Mouse (Mus musculus) embryonic facial prominence, embryonic 15.5 days (tissue): ENCODE results near the gene Dync2h1. TPM values are rescaled to one million over a fixed set of nuclear protein-coding genes. Genes with fewer than 3 reads are reported as not detected.

Source experiments
- ATAC-seq: fragments of 200-750 bp; cut with Nextera tagmentation; 2 replicates; pipeline ENCODE4 v1.8.0; 2017; ENCODE audit warnings: low read depth, moderate TSS enrichment; ENCODE audit not compliant: insufficient number of reproducible peaks, low FRiP score, low TSS enrichment
- H3K27ac ChIP-seq: fragments of 300-500 bp; sonication (generic); replicated peaks from 2 replicates; pipeline ENCODE4 v1.5.1; 2015; ENCODE audit warnings: mild to moderate bottlenecking, inconsistent platforms
- H3K27me3 ChIP-seq: fragments of 300-500 bp; sonication (generic); 2 replicates; pipeline ENCODE4 v1.6.1; 2015; ENCODE audit warnings: inconsistent platforms
- H3K36me3 ChIP-seq: fragments of 300-500 bp; sonication (generic); 2 replicates; pipeline ENCODE4 v1.6.1; 2015; ENCODE audit warnings: mild to moderate bottlenecking, inconsistent platforms
- H3K4me1 ChIP-seq: fragments of 300-500 bp; sonication (generic); 2 replicates; pipeline ENCODE4 v1.6.1; 2015; ENCODE audit warnings: inconsistent platforms
- H3K4me2 ChIP-seq: fragments of 300-500 bp; sonication (generic); replicated peaks from 2 replicates; pipeline ENCODE4 v1.6.1; 2015; ENCODE audit warnings: mild to moderate bottlenecking, inconsistent platforms
- H3K4me3 ChIP-seq: fragments of 300-500 bp; sonication (generic); replicated peaks from 2 replicates; pipeline ENCODE4 v1.5.1; 2015; ENCODE audit warnings: mild to moderate bottlenecking, inconsistent platforms
- H3K9ac ChIP-seq: fragments of 300-500 bp; sonication (generic); 2 replicates; pipeline ENCODE4 v1.6.1; 2015; ENCODE audit warnings: inconsistent platforms
- H3K9me3 ChIP-seq: fragments of 300-500 bp; sonication (generic); replicated peaks from 2 replicates; pipeline ENCODE4 v1.6.1; 2016; ENCODE audit warnings: inconsistent platforms
- WGBS: fragments of 180-500 bp; shearing (Covaris S2); methylation state at CpG from one replicate; pipeline ENCODE4 v1.1.7; 2015; 5-methylcytosine and 5-hydroxymethylcytosine counted together
- polyA plus RNA-seq: library from polyadenylated mRNA; unstranded; fragments of >200 nt; fragmentation: Nextera tagmentation; extraction: Ambion mirVana; gene quantifications from 2 replicates; pipeline ENCODE4 v1.2.1, GENCODE M21; 2015

Gene Dync2h1
- polyA plus RNA-seq, 1 experiment from 2014 or later = 20.1 TPM

DNA sequence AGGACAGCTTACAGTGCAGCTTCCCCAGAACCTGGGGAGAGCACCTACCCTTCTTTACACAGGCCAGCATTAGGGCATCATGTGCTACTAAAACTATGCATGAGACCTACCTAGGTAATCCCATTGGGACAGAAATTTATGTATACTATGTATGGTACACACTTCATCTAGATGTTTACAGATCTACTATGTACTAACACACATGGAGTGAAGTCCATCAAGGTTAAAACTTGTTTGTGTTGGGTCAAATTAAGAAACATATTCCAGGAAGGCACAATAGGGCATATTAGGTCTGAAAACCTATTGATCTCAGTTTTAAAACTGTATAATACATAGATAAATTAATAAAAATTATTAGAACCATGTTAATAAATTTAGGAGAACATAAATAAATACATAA is 168.6 kb downstream of the Dync2h1 start:
- no peak overlapping the region for H3K9ac ChIP-seq
- no peak for ATAC-seq
- H3K36me3 ChIP-seq = no peaks in the 10 kb centered on the region
- H3K4me3 ChIP-seq = no peak overlapping the region
- H3K4me2 ChIP-seq = no peak overlapping the region
- H3K27ac ChIP-seq = no peak overlapping the region
- H3K4me1 ChIP-seq = no peaks in the 10 kb centered on the region
- no peaks in the 10 kb centered on the region for H3K27me3 ChIP-seq
- H3K9me3 ChIP-seq = no peaks in the 10 kb centered on the region

DNA sequence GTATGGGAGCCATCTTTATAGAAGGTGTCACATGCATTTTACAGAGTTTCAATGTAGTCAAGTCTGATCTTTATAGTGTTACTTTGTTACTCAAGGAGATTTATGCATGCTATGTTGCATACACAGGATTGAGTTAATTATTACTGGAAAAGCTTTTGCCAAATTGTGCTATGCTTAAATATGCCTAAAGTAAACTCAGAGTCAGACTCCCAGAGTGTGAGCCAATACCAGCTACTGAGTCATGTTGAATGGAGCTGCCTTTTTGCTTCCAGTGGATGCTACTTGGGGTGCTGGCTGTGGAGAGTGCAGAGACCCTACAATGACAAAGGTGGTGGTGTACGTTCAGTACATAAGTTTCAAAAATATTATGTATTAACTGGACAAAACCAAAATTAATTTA is 169.5 kb downstream of the Dync2h1 start:
- H3K4me1 ChIP-seq = no peaks in the 10 kb centered on the region
- H3K9ac ChIP-seq = no peak overlapping the region
- no peaks in the 10 kb centered on the region for H3K9me3 ChIP-seq
- ATAC-seq = no peak
- H3K4me2 ChIP-seq = no peak overlapping the region
- no peaks in the 10 kb centered on the region for H3K27me3 ChIP-seq
- H3K27ac ChIP-seq = no peak overlapping the region
- no peaks in the 10 kb centered on the region for H3K36me3 ChIP-seq
- H3K4me3 ChIP-seq = no peak overlapping the region
- WGBS = 91% methylated on average over 1 of the region's 1 CpGs

DNA sequence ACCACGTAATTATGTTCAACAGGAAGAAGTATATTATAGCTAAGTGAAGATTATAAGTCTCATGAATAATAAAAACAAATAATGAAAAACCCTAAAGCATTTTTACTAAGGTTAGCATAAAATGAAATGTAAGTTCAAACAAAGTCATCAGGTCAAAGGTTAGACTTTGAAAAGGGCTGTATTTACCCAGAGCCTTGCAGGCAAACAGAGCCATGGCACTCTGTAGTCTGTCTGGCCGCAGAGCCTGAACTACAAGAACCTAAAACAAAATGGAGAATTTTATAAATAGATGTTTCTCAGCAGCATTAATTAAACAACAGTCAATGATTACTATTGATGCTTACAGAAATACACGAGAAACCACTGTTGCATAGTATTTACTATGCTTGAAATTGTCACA is 174.5 kb downstream of the Dync2h1 start:
- ATAC-seq = no peak
- H3K27ac ChIP-seq = no peak overlapping the region
- no peak overlapping the region for H3K9ac ChIP-seq
- H3K9me3 ChIP-seq = no peaks in the 10 kb centered on the region
- H3K36me3 ChIP-seq = no peaks in the 10 kb centered on the region
- no peak overlapping the region for H3K4me3 ChIP-seq
- H3K4me1 ChIP-seq = no peaks in the 10 kb centered on the region
- H3K4me2 ChIP-seq = no peak overlapping the region
- WGBS = 59% methylated on average over 3 of the region's 3 CpGs
- H3K27me3 ChIP-seq = no peaks in the 10 kb centered on the region

DNA sequence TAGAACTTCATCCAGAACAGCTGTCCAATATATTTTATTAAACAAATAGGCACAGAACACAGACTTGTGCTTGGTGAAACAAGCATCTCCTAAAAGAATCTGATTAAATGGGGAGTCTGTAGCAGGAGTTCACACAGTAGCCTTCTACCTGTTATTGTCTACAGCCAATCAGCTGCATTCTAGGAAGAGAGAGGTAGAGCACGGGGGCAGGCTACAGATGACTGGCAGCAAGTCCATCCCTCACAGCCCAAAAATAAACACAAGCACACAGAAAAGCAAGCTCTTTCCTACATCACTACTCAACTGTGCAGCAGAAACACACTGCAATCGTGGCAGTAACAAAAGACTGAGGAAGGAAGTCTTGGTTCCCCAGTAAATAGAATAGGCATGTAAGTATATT is 189.4 kb downstream of the Dync2h1 start:
- no peak for ATAC-seq
- Histone ChIP-seq H3K4me2 (no peak overlapping the region), H3K4me1 (no peaks in the 10 kb centered on the region), H3K27ac (no peak overlapping the region), H3K9ac (no peak overlapping the region), H3K36me3 (no peaks in the 10 kb centered on the region; the same call in 1 of the 2 replicates), H3K9me3 (no peaks in the 10 kb centered on the region), H3K27me3 (no peaks in the 10 kb centered on the region), H3K4me3 (no peak overlapping the region)
- WGBS = 57% methylated on average over 2 of the region's 2 CpGs

DNA sequence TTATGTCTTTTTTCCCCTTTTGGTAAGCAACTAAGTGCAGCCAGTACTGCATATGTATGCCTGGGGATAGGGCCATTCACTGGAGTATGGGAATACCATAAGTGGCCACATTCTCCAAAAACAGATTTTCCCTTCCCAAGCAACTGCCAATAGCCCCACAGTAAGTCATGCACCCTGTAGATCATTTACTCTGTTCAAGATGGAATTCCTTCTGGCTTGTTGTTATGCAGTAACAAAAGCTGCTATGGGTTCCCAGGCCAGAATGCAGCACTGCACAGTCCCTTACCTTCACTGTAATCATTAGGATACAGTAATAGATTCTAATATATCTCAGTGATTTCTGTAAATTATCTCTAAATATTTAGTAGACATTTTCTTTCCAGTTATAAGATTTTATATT is 190.0 kb downstream of the Dync2h1 start:
- Histone ChIP-seq H3K4me2 (no peak overlapping the region), H3K4me1 (no peaks in the 10 kb centered on the region), H3K4me3 (no peak overlapping the region), H3K9me3 (no peaks in the 10 kb centered on the region), H3K36me3 (no peaks in the 10 kb centered on the region; the same call in 1 of the 2 replicates), H3K9ac (no peak overlapping the region), H3K27me3 (no peaks in the 10 kb centered on the region), H3K27ac (no peak overlapping the region)
- no peak for ATAC-seq

DNA sequence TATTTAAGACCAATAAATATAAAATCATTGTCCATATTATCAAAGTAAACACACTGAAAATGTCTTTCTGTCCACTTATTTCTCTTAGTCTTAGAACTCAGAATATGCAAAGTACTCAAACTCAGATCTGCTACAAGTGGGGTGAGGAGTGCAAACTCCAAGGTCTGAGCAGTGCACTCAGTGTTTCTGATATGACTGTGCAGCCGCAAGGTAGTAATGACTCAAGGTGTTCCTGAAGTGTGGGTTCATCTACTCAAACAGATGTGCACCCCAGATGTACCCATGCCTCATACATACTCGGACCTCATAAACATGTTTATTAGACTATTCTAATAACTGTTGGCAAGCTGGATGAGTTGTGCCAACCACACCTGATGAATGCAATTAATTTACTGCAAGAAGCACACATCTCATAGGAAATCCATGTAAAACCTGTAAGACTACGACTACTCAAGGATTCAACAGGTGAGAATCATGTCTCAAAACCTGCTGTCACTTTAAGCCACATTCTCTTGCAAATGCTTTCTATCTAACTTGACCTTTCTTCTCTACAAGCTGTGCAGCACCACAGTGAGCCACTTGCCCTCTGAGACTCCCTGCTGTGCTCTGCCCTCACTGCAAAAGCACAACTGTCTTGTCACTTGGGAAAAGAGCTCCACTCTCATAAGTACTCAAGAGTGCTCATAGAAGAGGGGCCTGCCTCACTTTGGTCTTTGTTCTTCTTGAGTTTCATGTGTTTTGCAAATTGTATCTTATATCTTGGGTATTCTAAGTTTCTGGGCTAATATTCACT is 195.2 kb downstream of the Dync2h1 start:
- WGBS = 88% methylated on average over 3 of the region's 3 CpGs
- Histone ChIP-seq H3K4me2 (no peak overlapping the region), H3K36me3 (no peaks in the 10 kb centered on the region), H3K9me3 (no peaks in the 10 kb centered on the region), H3K27me3 (no peaks in the 10 kb centered on the region), H3K9ac (no peak overlapping the region), H3K4me1 (no peaks in the 10 kb centered on the region), H3K4me3 (no peak overlapping the region), H3K27ac (no peak overlapping the region)
- no peak for ATAC-seq

- Histone ChIP-seq H3K36me3 (no peaks in the 10 kb centered on the region), H3K9ac (no peak overlapping the region), H3K4me2 (no peak overlapping the region), H3K27me3 (no peaks in the 10 kb centered on the region), H3K4me1 (no peaks in the 10 kb centered on the region), H3K27ac (no peak overlapping the region), H3K9me3 (no peaks in the 10 kb centered on the region), H3K4me3 (no peak overlapping the region)
- no peak for ATAC-seq
- 89% methylated on average over 3 of the region's 3 CpGs for WGBS
These were observed 198.1 kb downstream of the Dync2h1 start for GRCm38 (mm10) chr9:6986161-6986560.

DNA sequence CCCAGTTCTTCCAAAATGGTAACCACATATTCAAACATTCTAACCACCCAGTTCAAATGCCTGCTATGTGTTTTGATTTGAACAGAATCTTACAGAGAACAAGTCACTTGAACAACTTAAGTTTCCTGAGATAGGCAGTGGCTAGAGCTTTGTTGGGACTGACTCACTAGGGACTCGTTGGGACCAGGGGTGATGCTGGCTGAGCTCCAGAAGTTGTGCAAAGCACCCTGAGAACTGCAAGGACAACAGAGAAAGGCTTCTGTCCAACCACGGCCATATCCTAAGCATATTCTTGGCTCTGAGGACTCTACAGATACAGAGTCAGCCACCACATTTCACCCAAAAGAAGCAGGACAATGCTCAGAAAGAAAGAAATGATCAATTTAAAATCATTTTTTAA is 215.1 kb downstream of the Dync2h1 start:
- Histone ChIP-seq H3K9me3 (no peaks in the 10 kb centered on the region), H3K27me3 (no peaks in the 10 kb centered on the region), H3K4me3 (no peak overlapping the region), H3K4me2 (no peak overlapping the region), H3K36me3 (0 out of 2 replicates have a peak, but pooled peaks cover 4% of the 10 kb centered on the region), H3K4me1 (no peaks in the 10 kb centered on the region), H3K27ac (no peak overlapping the region), H3K9ac (no peak overlapping the region)
- ATAC-seq = no peak
- WGBS = 83% methylated on average over 2 of the region's 2 CpGs

DNA sequence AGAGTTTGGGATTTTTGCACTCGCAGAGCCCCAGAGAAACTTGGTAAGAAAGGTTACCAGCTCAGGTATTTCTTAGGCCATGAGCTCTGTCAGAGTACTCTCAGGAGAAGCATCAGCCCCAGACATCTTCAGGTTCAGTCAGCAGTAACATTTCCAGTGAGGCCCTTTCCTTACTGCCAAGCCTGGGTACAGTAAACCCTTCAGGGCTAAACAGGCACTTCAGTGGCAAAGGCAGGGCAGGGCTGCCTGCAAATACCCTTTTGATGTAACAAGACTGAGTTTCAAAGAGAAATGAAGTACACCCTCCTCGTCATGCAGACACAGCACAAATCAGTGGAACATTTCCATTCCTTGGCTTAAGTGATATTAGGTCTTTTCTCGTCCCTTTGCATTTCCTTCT is 219.2 kb downstream of the Dync2h1 start:
- no peak for ATAC-seq
- Histone ChIP-seq H3K27me3 (no peaks in the 10 kb centered on the region), H3K4me3 (no peak overlapping the region), H3K9ac (no peak overlapping the region), H3K9me3 (no peaks in the 10 kb centered on the region), H3K36me3 (0 out of 2 replicates have a peak, but pooled peaks cover 4% of the 10 kb centered on the region), H3K27ac (no peak overlapping the region), H3K4me1 (no peaks in the 10 kb centered on the region), H3K4me2 (no peak overlapping the region)
- WGBS = 74% methylated on average over 3 of the region's 3 CpGs

DNA sequence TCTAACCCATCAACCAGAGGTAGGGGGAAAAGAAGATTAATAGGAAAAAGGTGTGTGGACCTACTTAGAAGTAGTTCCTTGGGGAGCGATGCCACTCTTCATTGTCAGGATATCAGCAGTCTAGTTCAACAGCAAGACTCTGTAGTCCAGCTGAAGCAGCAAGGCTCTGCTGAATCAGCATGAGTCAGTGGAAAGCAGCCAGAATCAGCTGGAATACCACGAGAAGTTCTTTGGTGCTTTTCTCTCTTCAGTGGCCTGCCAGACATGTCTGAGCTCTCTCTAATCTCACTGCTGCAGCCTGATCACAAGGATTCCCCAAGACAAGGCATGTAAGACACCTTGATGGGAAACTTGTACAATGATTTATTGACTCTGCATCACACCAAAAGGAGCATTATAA is 225.9 kb downstream of the Dync2h1 start:
- Histone ChIP-seq H3K36me3 (no peaks in the 10 kb centered on the region), H3K4me1 (no peaks in the 10 kb centered on the region), H3K27ac (no peak overlapping the region), H3K4me2 (no peak overlapping the region), H3K9me3 (0 out of 2 replicates have a peak, but pooled peaks cover 2% of the 10 kb centered on the region), H3K4me3 (no peak overlapping the region), H3K9ac (no peak overlapping the region), H3K27me3 (no peaks in the 10 kb centered on the region)
- WGBS = 61% methylated on average over 2 of the region's 2 CpGs
- ATAC-seq = no peak

DNA sequence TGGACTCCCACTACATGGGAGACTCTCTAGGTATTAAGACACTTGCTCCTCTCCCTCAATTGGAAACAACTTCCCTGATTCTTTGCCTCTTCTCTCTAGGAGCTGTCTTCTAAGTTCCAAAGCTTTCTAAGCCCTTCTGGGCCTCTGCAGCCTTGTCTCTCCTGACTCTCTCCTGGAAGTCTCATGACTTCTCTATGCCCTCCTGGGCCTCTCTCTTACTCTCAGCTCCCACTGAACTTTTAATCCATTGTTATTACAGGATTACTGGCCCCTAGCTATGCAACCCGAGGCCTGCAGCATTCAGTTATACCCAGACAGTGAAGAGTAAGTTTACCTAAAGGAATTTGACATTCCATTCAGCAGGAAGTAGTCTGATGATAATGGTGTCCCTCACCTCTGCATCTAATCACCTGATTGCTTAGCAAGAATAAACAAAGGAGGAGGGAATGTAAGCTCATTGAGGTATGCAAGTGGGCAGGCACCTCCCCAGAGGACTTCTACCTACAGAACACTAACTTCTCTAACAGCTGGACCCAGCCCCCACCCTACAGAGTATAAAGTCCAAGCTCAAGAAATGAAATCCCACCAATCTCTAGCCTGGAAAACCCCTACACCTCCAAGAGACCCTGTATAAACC is 256.7 kb downstream of the Dync2h1 start:
- no peak overlapping the region for H3K9ac ChIP-seq
- no peak overlapping the region for H3K27ac ChIP-seq
- no peaks in the 10 kb centered on the region for H3K9me3 ChIP-seq
- 15% methylated on average over 1 of the region's 1 CpGs for WGBS
- no peaks in the 10 kb centered on the region for H3K27me3 ChIP-seq
- no peaks in the 10 kb centered on the region for H3K4me1 ChIP-seq
- ATAC-seq = peak; percentile 7; the same call in 1 of the 2 replicates
- H3K36me3 ChIP-seq = 0 out of 2 replicates have a peak, but pooled peaks cover 9% of the 10 kb centered on the region
- no peak overlapping the region for H3K4me3 ChIP-seq
- no peak overlapping the region for H3K4me2 ChIP-seq

DNA sequence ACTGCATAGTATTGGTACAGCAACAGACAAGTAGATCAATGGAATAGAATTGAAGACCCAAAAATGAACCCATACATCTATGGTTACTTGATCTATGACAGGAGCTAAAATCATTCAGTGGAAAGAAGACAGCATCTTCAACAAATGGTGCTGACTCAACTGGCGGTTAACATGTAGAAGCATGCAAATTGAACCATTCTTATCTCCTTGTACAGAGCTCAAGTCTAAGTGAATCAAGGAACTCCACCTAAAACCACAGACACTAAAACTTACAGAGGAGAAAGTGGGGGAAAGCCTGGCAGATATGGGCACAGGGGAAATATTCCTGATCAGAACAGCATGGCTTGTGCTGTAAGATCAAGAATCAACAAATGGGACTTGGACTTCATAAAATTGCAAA is 270.8 kb downstream of the Dync2h1 start:
- WGBS = 92% methylated on average over 1 of the region's 1 CpGs
- Histone ChIP-seq H3K4me2 (no peak overlapping the region), H3K36me3 (no peaks in the 10 kb centered on the region), H3K9me3 (no peaks in the 10 kb centered on the region), H3K27me3 (no peaks in the 10 kb centered on the region), H3K4me3 (no peak overlapping the region), H3K9ac (no peak overlapping the region), H3K4me1 (no peaks in the 10 kb centered on the region), H3K27ac (no peak overlapping the region)
- ATAC-seq = no peak
